Mouse (Mus musculus) stomach, embryonic 14.5 days (tissue): ENCODE data around the gene Cntnap1. TPM values are rescaled to one million over a fixed set of nuclear protein-coding genes. Genes with fewer than 3 reads are reported as not detected.

Experiments
- ATAC-seq: fragments of 200-750 bp; cut with Nextera tagmentation; 2 replicates; pipeline ENCODE4 v1.8.0; 2017; ENCODE audit warnings: low read depth, moderate TSS enrichment; ENCODE audit not compliant: insufficient number of reproducible peaks, insufficient read depth, low FRiP score
- H3K27ac ChIP-seq: fragments of 300-500 bp; sonication (generic); 2 replicates; pipeline ENCODE4 v1.5.1; 2014; ENCODE audit warnings: mild to moderate bottlenecking, low read length, moderate library complexity, mixed read lengths
- H3K27me3 ChIP-seq: fragments of 300-500 bp; sonication (generic); 2 replicates; pipeline ENCODE4 v1.6.1; 2014; ENCODE audit warnings: low read length, control low read depth, mixed read lengths; ENCODE audit not compliant: control insufficient read depth, insufficient read depth
- H3K36me3 ChIP-seq: fragments of 300-500 bp; sonication (generic); 2 replicates; pipeline ENCODE4 v1.6.1; 2014; ENCODE audit warnings: mild to moderate bottlenecking, control low read depth, low read length, moderate library complexity, mixed read lengths; ENCODE audit not compliant: control insufficient read depth, insufficient read depth
- H3K4me1 ChIP-seq: fragments of 300-500 bp; sonication (generic); 2 replicates; pipeline ENCODE4 v1.6.1; 2014; ENCODE audit warnings: low read length, control low read depth, mixed read lengths; ENCODE audit not compliant: control insufficient read depth, insufficient read depth
- H3K4me2 ChIP-seq: fragments of 300-500 bp; sonication (generic); replicated peaks from 2 replicates; pipeline ENCODE4 v1.6.1; 2014; ENCODE audit warnings: low read depth, low read length, control low read depth
- H3K4me3 ChIP-seq: fragments of 300-500 bp; sonication (generic); 2 replicates; pipeline ENCODE4 v1.5.1; 2014; ENCODE audit warnings: low read depth, low read length, control low read depth
- H3K9ac ChIP-seq: fragments of 300-500 bp; sonication (generic); replicated peaks from 2 replicates; pipeline ENCODE4 v1.6.1; 2014; ENCODE audit warnings: low read depth, mild to moderate bottlenecking, control low read depth, low read length, moderate library complexity, mixed read lengths
- H3K9me3 ChIP-seq: fragments of 300-500 bp; sonication (generic); 2 replicates; pipeline ENCODE4 v1.6.1; 2016; ENCODE audit warnings: low read depth, low read length, control low read depth; ENCODE audit not compliant: control insufficient read depth
- WGBS: fragments of 180-500 bp; shearing (Covaris S2); extraction: QIAGEN DNeasy Blood & Tissue Kit; methylation state at CpG from one replicate; pipeline ENCODE4 v1.1.7; 2014; 5-methylcytosine and 5-hydroxymethylcytosine counted together
- polyA plus RNA-seq: library from polyadenylated mRNA; unstranded; fragments of >200 nt; fragmentation: Nextera tagmentation; extraction: Ambion mirVana; gene quantifications from 2 replicates; pipeline ENCODE4 v1.2.1, GENCODE M21; 2014

Cntnap1 gene
- polyA plus RNA-seq, 1 experiment from 2014 or later, result 2.2 TPM

- no peak for ATAC-seq
- peak overlapping the region; percentile 11 for H3K4me3 ChIP-seq
- H3K4me1 ChIP-seq, result peaks cover 33% of the 10 kb centered on the region
- WGBS, result 1% methylated on average over 25 of the region's 25 CpGs
- H3K9ac ChIP-seq, result no peak overlapping the region
- H3K27me3 ChIP-seq, result peaks cover 8% of the 10 kb centered on the region; the same call in 1 of the 2 replicates
- no peaks in the 10 kb centered on the region for H3K9me3 ChIP-seq
- H3K27ac ChIP-seq, result no peak overlapping the region
- no peaks in the 10 kb centered on the region for H3K36me3 ChIP-seq
- peak overlapping the region; percentile 49 for H3K4me2 ChIP-seq
Observed at GRCm38 (mm10) chr11:101176117-101176691, 5.9 kb downstream of the Cntnap1 start.

GRCm38 (mm10) chr11:101176933-101177773 is 6.8 kb downstream of the Cntnap1 start:
- H3K4me3 ChIP-seq, result peak overlapping the region; percentile 6; the same call in 1 of the 2 replicates
- H3K9ac ChIP-seq, result no peak overlapping the region
- no peaks in the 10 kb centered on the region for H3K9me3 ChIP-seq
- no peak for ATAC-seq
- 33% methylated on average over 22 of the region's 22 CpGs for WGBS
- H3K27ac ChIP-seq, result no peak overlapping the region
- peaks cover 33% of the 10 kb centered on the region for H3K4me1 ChIP-seq
- peak overlapping the region; percentile 49 for H3K4me2 ChIP-seq
- H3K36me3 ChIP-seq, result no peaks in the 10 kb centered on the region
- peaks cover 8% of the 10 kb centered on the region; the same call in 1 of the 2 replicates for H3K27me3 ChIP-seq

GRCm38 (mm10) chr11:101178061-101179058 is 8.0 kb downstream of the Cntnap1 start:
- H3K9me3 ChIP-seq, result no peaks in the 10 kb centered on the region
- H3K4me2 ChIP-seq, result no peak overlapping the region
- peaks cover 8% of the 10 kb centered on the region; the same call in 1 of the 2 replicates for H3K27me3 ChIP-seq
- no peak overlapping the region for H3K27ac ChIP-seq
- H3K4me1 ChIP-seq, result peaks cover 22% of the 10 kb centered on the region
- ATAC-seq, result no peak
- no peak overlapping the region for H3K9ac ChIP-seq
- WGBS, result 60% methylated on average over 36 of the region's 36 CpGs
- no peak overlapping the region for H3K4me3 ChIP-seq
- H3K36me3 ChIP-seq, result no peaks in the 10 kb centered on the region

GRCm38 (mm10) chr11:101179306-101179705 is 9.0 kb downstream of the Cntnap1 start:
- no peaks in the 10 kb centered on the region for H3K36me3 ChIP-seq
- no peak for ATAC-seq
- H3K9me3 ChIP-seq, result no peaks in the 10 kb centered on the region
- H3K4me2 ChIP-seq, result no peak overlapping the region
- H3K4me1 ChIP-seq, result peaks cover 13% of the 10 kb centered on the region
- H3K27ac ChIP-seq, result no peak overlapping the region
- peaks cover 8% of the 10 kb centered on the region; the same call in 1 of the 2 replicates for H3K27me3 ChIP-seq
- no peak overlapping the region for H3K9ac ChIP-seq
- no peak overlapping the region for H3K4me3 ChIP-seq
- WGBS, result 78% methylated on average over 15 of the region's 15 CpGs

GRCm38 (mm10) chr11:101180261-101180660 is 9.9 kb downstream of the Cntnap1 start:
- 54% methylated on average over 17 of the region's 17 CpGs for whole genome bisulfite sequencing

GRCm38 (mm10) chr11:101180846-101181740 is 10.8 kb downstream of the Cntnap1 start:
- Histone ChIP-seq H3K4me2 (no peak overlapping the region), H3K27ac (no peak overlapping the region), H3K9me3 (no peaks in the 10 kb centered on the region), H3K4me1 (0 out of 2 replicates have a peak, but pooled peaks cover 3% of the 10 kb centered on the region), H3K4me3 (no peak overlapping the region), H3K27me3 (peaks cover 8% of the 10 kb centered on the region; the same call in 1 of the 2 replicates), H3K36me3 (no peaks in the 10 kb centered on the region), H3K9ac (no peak overlapping the region)
- ATAC-seq, result no peak
- 41% methylated on average over 10 of the region's 10 CpGs for WGBS

More at GRCm38 (mm10) chr11:101180261-101180660, 9.9 kb downstream of the Cntnap1 start:
- H3K4me2 ChIP-seq, result no peak overlapping the region
- no peak overlapping the region for H3K27ac ChIP-seq
- no peak for ATAC-seq
- H3K4me3 ChIP-seq, result no peak overlapping the region
- H3K4me1 ChIP-seq, result peaks cover 4% of the 10 kb centered on the region; the same call in 1 of the 2 replicates
- peaks cover 8% of the 10 kb centered on the region; the same call in 1 of the 2 replicates for H3K27me3 ChIP-seq
- H3K9me3 ChIP-seq, result no peaks in the 10 kb centered on the region
- H3K9ac ChIP-seq, result no peak overlapping the region
- no peaks in the 10 kb centered on the region for H3K36me3 ChIP-seq

- no peak for ATAC-seq
- WGBS, result 89% methylated on average over 11 of the region's 11 CpGs
- no peaks in the 10 kb centered on the region for H3K36me3 ChIP-seq
- peaks cover 6% of the 10 kb centered on the region; the same call in 1 of the 2 replicates for H3K27me3 ChIP-seq
- H3K27ac ChIP-seq, result no peak overlapping the region
- H3K4me2 ChIP-seq, result no peak overlapping the region
- 0 out of 2 replicates have a peak, but pooled peaks cover 3% of the 10 kb centered on the region for H3K4me1 ChIP-seq
- no peaks in the 10 kb centered on the region for H3K9me3 ChIP-seq
- no peak overlapping the region for H3K9ac ChIP-seq
- no peak overlapping the region for H3K4me3 ChIP-seq
Observed at GRCm38 (mm10) chr11:101181961-101182360, 11.6 kb downstream of the Cntnap1 start.
